Mouse (Mus musculus): Measurements from ENCODE around the gene Clgn. TPM values are rescaled to one million over a fixed set of nuclear protein-coding genes. Genes with fewer than 3 reads are reported as not detected.

The Clgn gene
- polyA plus RNA-seq (2014; fragmentation: Nextera tagmentation; extraction: Ambion mirVana) = 5.3 and 5.8 TPM in 2 replicates

- H3K9me3 ChIP-seq (ENCODE audit: control insufficient read depth, low read length) = no peaks in the 10 kb centered on the region
- H3K4me1 ChIP-seq (ENCODE audit: control insufficient read depth, insufficient read depth, low read length) = no peaks in the 10 kb centered on the region
- H3K36me3 ChIP-seq (ENCODE audit: control insufficient read depth, insufficient read depth, low read length) = no peaks in the 10 kb centered on the region
- peak; percentile 88 for ATAC-seq (ENCODE audit: insufficient read depth, low FRiP score, low TSS enrichment)
- H3K4me3 ChIP-seq (ENCODE audit: low read depth, low read length) = peak within 1 kb of the TSS; percentile 44
- peak; percentile 88 for DNase-seq (ENCODE audit: low spot score)
- H3K9ac ChIP-seq (ENCODE audit: low read length) = peak within 1 kb of the TSS; percentile 53
- no peak within 1 kb of the TSS for H3K27ac ChIP-seq (ENCODE audit: low read depth, low read length)
- H3K27me3 ChIP-seq (ENCODE audit: control insufficient read depth, insufficient read depth, low read length) = peaks cover 3% of the 10 kb centered on the region; the same call in 1 of the 2 replicates
- H3K4me2 ChIP-seq (ENCODE audit: low read depth) = peak within 1 kb of the TSS; percentile 54
- 5% methylated on average over 41 of the region's 41 CpGs for WGBS
These were observed at the start of gene Clgn for GRCm38 (mm10) chr8:83389316-83390005. Gene Clgn (plus strand): TSS chr8:83389867.

- Histone ChIP-seq H3K9ac (ENCODE audit: low read length) (no peak overlapping the region), H3K36me3 (ENCODE audit: control insufficient read depth, insufficient read depth, low read length) (no peaks in the 10 kb centered on the region), H3K27me3 (ENCODE audit: control insufficient read depth, insufficient read depth, low read length) (no peaks in the 10 kb centered on the region), H3K4me2 (ENCODE audit: low read depth) (no peak overlapping the region), H3K4me3 (ENCODE audit: low read depth, low read length) (no peak overlapping the region), H3K9me3 (ENCODE audit: control insufficient read depth, low read length) (no peaks in the 10 kb centered on the region), H3K27ac (ENCODE audit: low read depth, low read length) (no peak overlapping the region), H3K4me1 (ENCODE audit: control insufficient read depth, insufficient read depth, low read length) (no peaks in the 10 kb centered on the region)
- no peak for DNase-seq (ENCODE audit: low spot score)
- 77% methylated on average over 3 of the region's 3 CpGs for WGBS
- no peak for ATAC-seq (ENCODE audit: insufficient read depth, low FRiP score, low TSS enrichment)
These were observed 47.6 kb upstream of the Clgn start for GRCm38 (mm10) chr8:83342076-83342475.

- ATAC-seq (ENCODE audit: insufficient read depth, low FRiP score, low TSS enrichment) (no peak), DNase-seq (ENCODE audit: low spot score) (no peak)
- Histone ChIP-seq H3K4me1 (ENCODE audit: control insufficient read depth, insufficient read depth, low read length) (no peaks in the 10 kb centered on the region), H3K9me3 (ENCODE audit: control insufficient read depth, low read length) (no peaks in the 10 kb centered on the region), H3K27me3 (ENCODE audit: control insufficient read depth, insufficient read depth, low read length) (no peaks in the 10 kb centered on the region), H3K4me2 (ENCODE audit: low read depth) (no peak overlapping the region), H3K9ac (ENCODE audit: low read length) (no peak overlapping the region), H3K4me3 (ENCODE audit: low read depth, low read length) (no peak overlapping the region), H3K27ac (ENCODE audit: low read depth, low read length) (no peak overlapping the region), H3K36me3 (ENCODE audit: control insufficient read depth, insufficient read depth, low read length) (no peaks in the 10 kb centered on the region)
These were observed 47.0 kb upstream of the Clgn start for GRCm38 (mm10) chr8:83342693-83343092.

- Histone ChIP-seq H3K9me3 (ENCODE audit: control insufficient read depth, low read length) (no peaks in the 10 kb centered on the region), H3K36me3 (ENCODE audit: control insufficient read depth, insufficient read depth, low read length) (no peaks in the 10 kb centered on the region), H3K4me1 (ENCODE audit: control insufficient read depth, insufficient read depth, low read length) (no peaks in the 10 kb centered on the region), H3K4me2 (ENCODE audit: low read depth) (no peak within 1 kb of the TSS), H3K4me3 (ENCODE audit: low read depth, low read length) (no peak within 1 kb of the TSS), H3K27ac (ENCODE audit: low read depth, low read length) (no peak within 1 kb of the TSS), H3K9ac (ENCODE audit: low read length) (no peak within 1 kb of the TSS), H3K27me3 (ENCODE audit: control insufficient read depth, insufficient read depth, low read length) (no peaks in the 10 kb centered on the region)
- ATAC-seq (ENCODE audit: insufficient read depth, low FRiP score, low TSS enrichment) = no peak
- 85% methylated on average over 17 of the region's 18 CpGs for WGBS
- DNase-seq (ENCODE audit: low spot score) = no peak
These were observed 41.4 kb upstream of the Clgn start, which contains the start of gene Mgat4d for GRCm38 (mm10) chr8:83348263-83348662. Gene Mgat4d (plus strand): TSS chr8:83348471.

GRCm38 (mm10) chr8:83351315-83351714, 38.4 kb upstream of the Clgn start:
- H3K27me3 ChIP-seq (ENCODE audit: control insufficient read depth, insufficient read depth, low read length) = no peaks in the 10 kb centered on the region
- H3K9ac ChIP-seq (ENCODE audit: low read length) = no peak overlapping the region
- no peak overlapping the region for H3K4me2 ChIP-seq (ENCODE audit: low read depth)
- no peak for ATAC-seq (ENCODE audit: insufficient read depth, low FRiP score, low TSS enrichment)
- H3K27ac ChIP-seq (ENCODE audit: low read depth, low read length) = no peak overlapping the region
- WGBS = 96% methylated on average over 2 of the region's 2 CpGs
- H3K9me3 ChIP-seq (ENCODE audit: control insufficient read depth, low read length) = no peaks in the 10 kb centered on the region
- H3K36me3 ChIP-seq (ENCODE audit: control insufficient read depth, insufficient read depth, low read length) = no peaks in the 10 kb centered on the region
- no peak for DNase-seq (ENCODE audit: low spot score)
- no peaks in the 10 kb centered on the region for H3K4me1 ChIP-seq (ENCODE audit: control insufficient read depth, insufficient read depth, low read length)
- no peak overlapping the region for H3K4me3 ChIP-seq (ENCODE audit: low read depth, low read length)

GRCm38 (mm10) chr8:83363156-83363769, 26.4 kb upstream of the Clgn start:
- 70% methylated on average over 7 of the region's 7 CpGs for WGBS
- DNase-seq (ENCODE audit: low spot score) = no peak
- Histone ChIP-seq H3K27ac (ENCODE audit: low read depth, low read length) (no peak overlapping the region), H3K9ac (ENCODE audit: low read length) (no peak overlapping the region), H3K9me3 (ENCODE audit: control insufficient read depth, low read length) (no peaks in the 10 kb centered on the region), H3K27me3 (ENCODE audit: control insufficient read depth, insufficient read depth, low read length) (no peaks in the 10 kb centered on the region), H3K4me1 (ENCODE audit: control insufficient read depth, insufficient read depth, low read length) (no peaks in the 10 kb centered on the region), H3K4me3 (ENCODE audit: low read depth, low read length) (no peak overlapping the region), H3K4me2 (ENCODE audit: low read depth) (no peak overlapping the region), H3K36me3 (ENCODE audit: control insufficient read depth, insufficient read depth, low read length) (no peaks in the 10 kb centered on the region)
- ATAC-seq (ENCODE audit: insufficient read depth, low FRiP score, low TSS enrichment) = no peak

GRCm38 (mm10) chr8:83377231-83377630, 12.4 kb upstream of the Clgn start:
- H3K4me2 ChIP-seq (ENCODE audit: low read depth) = no peak overlapping the region
- no peaks in the 10 kb centered on the region for H3K36me3 ChIP-seq (ENCODE audit: control insufficient read depth, insufficient read depth, low read length)
- DNase-seq (ENCODE audit: low spot score) (no peak), ATAC-seq (ENCODE audit: insufficient read depth, low FRiP score, low TSS enrichment) (no peak)
- no peak overlapping the region for H3K27ac ChIP-seq (ENCODE audit: low read depth, low read length)
- no peaks in the 10 kb centered on the region for H3K9me3 ChIP-seq (ENCODE audit: control insufficient read depth, low read length)
- H3K9ac ChIP-seq (ENCODE audit: low read length) = no peak overlapping the region
- no peaks in the 10 kb centered on the region for H3K27me3 ChIP-seq (ENCODE audit: control insufficient read depth, insufficient read depth, low read length)
- no peak overlapping the region for H3K4me3 ChIP-seq (ENCODE audit: low read depth, low read length)
- no peaks in the 10 kb centered on the region for H3K4me1 ChIP-seq (ENCODE audit: control insufficient read depth, insufficient read depth, low read length)

- Histone ChIP-seq H3K9ac (ENCODE audit: low read length) (no peak overlapping the region), H3K36me3 (ENCODE audit: control insufficient read depth, insufficient read depth, low read length) (no peaks in the 10 kb centered on the region), H3K4me2 (ENCODE audit: low read depth) (no peak overlapping the region), H3K4me1 (ENCODE audit: control insufficient read depth, insufficient read depth, low read length) (no peaks in the 10 kb centered on the region), H3K27me3 (ENCODE audit: control insufficient read depth, insufficient read depth, low read length) (no peaks in the 10 kb centered on the region), H3K4me3 (ENCODE audit: low read depth, low read length) (no peak overlapping the region), H3K9me3 (ENCODE audit: control insufficient read depth, low read length) (no peaks in the 10 kb centered on the region), H3K27ac (ENCODE audit: low read depth, low read length) (no peak overlapping the region)
- WGBS = 74% methylated on average over 4 of the region's 4 CpGs
- DNase-seq (ENCODE audit: low spot score) (no peak), ATAC-seq (ENCODE audit: insufficient read depth, low FRiP score, low TSS enrichment) (no peak)
These were observed 9.5 kb upstream of the Clgn start for GRCm38 (mm10) chr8:83380141-83380540.

- H3K36me3 ChIP-seq (ENCODE audit: control insufficient read depth, insufficient read depth, low read length) = no peaks in the 10 kb centered on the region
- no peaks in the 10 kb centered on the region for H3K4me1 ChIP-seq (ENCODE audit: control insufficient read depth, insufficient read depth, low read length)
- H3K9ac ChIP-seq (ENCODE audit: low read length) = no peak overlapping the region
- 83% methylated on average over 2 of the region's 2 CpGs for WGBS
- no peaks in the 10 kb centered on the region for H3K27me3 ChIP-seq (ENCODE audit: control insufficient read depth, insufficient read depth, low read length)
- no peak overlapping the region for H3K4me2 ChIP-seq (ENCODE audit: low read depth)
- no peaks in the 10 kb centered on the region for H3K9me3 ChIP-seq (ENCODE audit: control insufficient read depth, low read length)
- DNase-seq (ENCODE audit: low spot score) (no peak), ATAC-seq (ENCODE audit: insufficient read depth, low FRiP score, low TSS enrichment) (no peak)
- no peak overlapping the region for H3K4me3 ChIP-seq (ENCODE audit: low read depth, low read length)
- no peak overlapping the region for H3K27ac ChIP-seq (ENCODE audit: low read depth, low read length)
These were observed 8.7 kb upstream of the Clgn start for GRCm38 (mm10) chr8:83381016-83381415.

All from neural tube, embryonic 11.5 days (tissue).